ENCODE assay signal across 22 mouse cellular contexts in genomic region chr4:11129956-11130355, GRCm38 (mm10).
"Had no signal": no experiment of that assay in that cellular context is flagged by ENCODE, and none has a peak within 500 bp of the region (broad histone marks: within the 10 kb centered on the region; RNA-seq: fewer than 3 reads in every experiment).

No protein-coding gene starts in this region.

- ATAC-seq: hindbrain, postnatal 0 days; liver, embryonic 12.5 days had no signal

- H3K27ac ChIP-seq: heart, adult 2 months; heart, embryonic 13.5 days; heart, embryonic 15.5 days; hindbrain, embryonic 13.5 days; hindbrain, embryonic 15.5 days; hindbrain, postnatal 0 days; kidney, postnatal 0 days; limb, embryonic 13.5 days; limb, embryonic 15.5 days; liver, embryonic 14.5 days had no signal

- H3K4me3 ChIP-seq: heart, adult 2 months; heart, embryonic 13.5 days; heart, embryonic 15.5 days; hindbrain, embryonic 13.5 days; hindbrain, embryonic 15.5 days; limb, embryonic 13.5 days; limb, embryonic 15.5 days; liver, embryonic 12.5 days had no signal

- H3K4me1 ChIP-seq: heart, embryonic 13.5 days; heart, embryonic 15.5 days; hindbrain, embryonic 13.5 days; hindbrain, embryonic 15.5 days; limb, embryonic 13.5 days had no signal

- H3K9me3 ChIP-seq: heart, embryonic 13.5 days; heart, embryonic 15.5 days; hindbrain, embryonic 13.5 days; hindbrain, embryonic 15.5 days; limb, embryonic 15.5 days; liver, embryonic 12.5 days had no signal

- H3K36me3 ChIP-seq: heart, embryonic 13.5 days; heart, embryonic 15.5 days; hindbrain, embryonic 13.5 days; hindbrain, embryonic 15.5 days; limb, embryonic 13.5 days; limb, embryonic 15.5 days; liver, embryonic 12.5 days had no signal

- H3K27me3 ChIP-seq: heart, embryonic 13.5 days; heart, embryonic 15.5 days; hindbrain, embryonic 13.5 days; hindbrain, embryonic 15.5 days; limb, embryonic 13.5 days; limb, embryonic 15.5 days; liver, embryonic 12.5 days had no signal

- H3K4me2 ChIP-seq: heart, embryonic 11.5 days; heart, embryonic 13.5 days; heart, embryonic 15.5 days; hindbrain, embryonic 13.5 days; hindbrain, embryonic 15.5 days; limb, embryonic 13.5 days; limb, embryonic 15.5 days; liver, embryonic 12.5 days had no signal

- DNase-seq: gastrocnemius, postnatal 10 days; gastrocnemius, postnatal 36 days; heart, adult 11 months; heart, adult 2 months; heart, postnatal 14 days; heart, postnatal 36 days; kidney, adult 11 months; kidney, postnatal 14 days; layer of hippocampus, adult 9-11 months; layer of hippocampus, postnatal 36 days; left cerebral cortex, postnatal 4 days had no signal

- H3K9ac ChIP-seq: heart, embryonic 13.5 days; heart, embryonic 15.5 days; hindbrain, embryonic 13.5 days; hindbrain, embryonic 15.5 days; limb, embryonic 13.5 days; limb, embryonic 15.5 days; liver, embryonic 12.5 days; liver, embryonic 14.5 days had no signal
